Mouse (Mus musculus): Measurements from ENCODE around the gene Cpe.

- TF ChIP-seq CTCF (IDR thresholded peaks at IDR 0.05; ENCODE audit: low read depth) (no peak), EP300 (IDR thresholded peaks at IDR 0.05; ENCODE audit: low read depth) (no peak)
Observed at GRCm38 (mm10) chr8:64655887-64656286, 37.0 kb downstream of the Cpe start.

Data from heart, postnatal 0 days (tissue).